Mouse (Mus musculus): ENCODE measurements around the gene Scimp. TPM values are rescaled to one million over a fixed set of nuclear protein-coding genes. Genes with fewer than 3 reads are reported as not detected.

Gene Scimp
- total RNA-seq, 1 experiment = not detected

DNA sequence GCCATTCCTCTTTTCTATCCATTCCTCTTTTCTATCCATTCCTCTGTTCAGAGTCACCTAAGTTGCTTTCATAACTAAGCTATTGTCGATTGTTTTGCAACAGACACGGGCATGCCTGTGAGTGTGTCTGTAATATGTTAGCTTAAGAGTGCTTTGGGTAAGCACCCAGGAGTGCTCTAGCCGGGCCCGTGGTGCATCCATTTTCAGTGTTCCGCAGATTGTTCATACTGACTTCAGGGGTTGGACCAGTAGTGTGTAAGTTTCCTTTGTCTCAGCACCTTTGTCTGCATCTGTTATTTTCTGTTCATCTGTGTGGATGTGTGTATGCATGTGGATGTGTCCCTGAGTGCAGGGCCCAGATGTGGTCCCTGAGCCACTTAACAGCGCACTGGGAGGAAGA is 34.8 kb downstream of the Scimp start:
- in situ Hi-C loops (cut with MboI; ENCODE audit: low sequenced_read_pairs in 2 of 2, unreplicated experiment in 2 of 2) = no loop called here
- Histone ChIP-seq H3K4me3 (ENCODE audit: insufficient read depth in 1 of 2, low read depth in 1 of 2, low read length in 2 of 2, poor library complexity in 1 of 2, severe bottlenecking in 1 of 2) (no peak overlapping the region), H3K9ac (ENCODE audit: insufficient read depth, low read depth, low read length, poor library complexity, severe bottlenecking) (no peak overlapping the region), H3K36me3 (ENCODE audit: control insufficient read depth, insufficient read depth, low read length, poor library complexity, severe bottlenecking) (no peaks in the 10 kb centered on the region), H3K9me3 (ENCODE audit: control insufficient read depth, insufficient read depth, low read depth, low read length) (no peaks in the 10 kb centered on the region), H3K4me1 (ENCODE audit: control insufficient read depth in 2 of 2, insufficient read depth in 2 of 2, low read length in 2 of 2, poor library complexity in 1 of 2) (peaks cover 3 to 6% of the 10 kb centered on the region in 2 experiments; a peak in 1 of 4 replicates), H3K27ac (ENCODE audit: insufficient read depth, low read depth, low read length, poor library complexity, severe bottlenecking) (no peak overlapping the region)
- TF ChIP-seq HCFC1 (IDR thresholded peaks at IDR 0.05; ENCODE audit: borderline replicate concordance, insufficient read depth, low read length) (no peak), MAFK (IDR thresholded peaks at IDR 0.05; ENCODE audit: insufficient read depth, low read depth, low read length) (no peak), ZNF384 (IDR thresholded peaks at IDR 0.05; ENCODE audit: low read depth, low read length) (no peak), ZC3H11A (IDR thresholded peaks at IDR 0.05; ENCODE audit: borderline replicate concordance, low read depth, low read length) (no peak), CHD2 (IDR thresholded peaks at IDR 0.05; ENCODE audit: low read depth, low read length) (no peak)
- DNase-seq (ENCODE audit: low read depth, low spot score) = no peak

GRCm38 (mm10) chr11:70776830-70777571 is 35.4 kb downstream of the Scimp start:
- no peak for DNase-seq (ENCODE audit: low read depth, low spot score)
- TF ChIP-seq ZC3H11A (IDR thresholded peaks at IDR 0.05; ENCODE audit: borderline replicate concordance, low read depth, low read length) = peak; percentile 89
- no peak for TF ChIP-seq MAFK (IDR thresholded peaks at IDR 0.05; ENCODE audit: insufficient read depth, low read depth, low read length)
- Histone ChIP-seq H3K4me3 (ENCODE audit: insufficient read depth in 1 of 2, low read depth in 1 of 2, low read length in 2 of 2, poor library complexity in 1 of 2, severe bottlenecking in 1 of 2) (no peak overlapping the region; a peak in 1 of 4 replicates), H3K9me3 (ENCODE audit: control insufficient read depth, insufficient read depth, low read depth, low read length) (no peaks in the 10 kb centered on the region), H3K36me3 (ENCODE audit: control insufficient read depth, insufficient read depth, low read length, poor library complexity, severe bottlenecking) (no peaks in the 10 kb centered on the region), H3K9ac (ENCODE audit: insufficient read depth, low read depth, low read length, poor library complexity, severe bottlenecking) (0 out of 2 replicates have a peak overlapping the region, but pooled peaks have one; percentile 38), H3K4me1 (ENCODE audit: control insufficient read depth in 2 of 2, insufficient read depth in 2 of 2, low read length in 2 of 2, poor library complexity in 1 of 2) (peaks cover 3 to 6% of the 10 kb centered on the region in 2 experiments; a peak in 1 of 4 replicates), H3K27ac (ENCODE audit: insufficient read depth, low read depth, low read length, poor library complexity, severe bottlenecking) (no peak overlapping the region)
- in situ Hi-C loops (cut with MboI; ENCODE audit: low sequenced_read_pairs in 2 of 2, unreplicated experiment in 2 of 2) = no loop called here

DNA sequence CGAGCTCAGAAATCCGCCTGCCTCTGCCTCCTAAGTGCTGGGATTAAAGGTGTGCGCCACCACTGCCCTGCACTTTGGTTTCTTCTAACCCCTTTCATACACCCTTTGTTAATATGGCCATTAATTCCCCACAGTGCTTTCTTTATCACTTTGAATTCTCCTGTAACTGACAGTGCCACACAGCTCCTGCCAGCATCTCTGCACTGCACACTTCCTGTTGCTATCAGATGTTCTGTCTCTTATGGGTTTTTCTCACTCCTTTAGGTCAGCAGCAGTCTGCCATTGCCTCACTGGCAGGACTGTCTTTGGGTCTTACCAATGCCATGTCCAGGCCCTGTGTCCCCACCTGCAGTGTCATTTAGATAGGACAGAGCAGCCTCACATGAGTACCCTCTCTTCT is 41.6 kb downstream of the Scimp start:
- TF ChIP-seq ZNF384 (IDR thresholded peaks at IDR 0.05; ENCODE audit: low read depth, low read length) = no peak
- no peak for TF ChIP-seq ZC3H11A (IDR thresholded peaks at IDR 0.05; ENCODE audit: borderline replicate concordance, low read depth, low read length)
- no peak for TF ChIP-seq CHD2 (IDR thresholded peaks at IDR 0.05; ENCODE audit: low read depth, low read length)
- TF ChIP-seq HCFC1 (IDR thresholded peaks at IDR 0.05; ENCODE audit: borderline replicate concordance, insufficient read depth, low read length) = no peak
- TF ChIP-seq MAFK (IDR thresholded peaks at IDR 0.05; ENCODE audit: insufficient read depth, low read depth, low read length) = no peak
- no peak for DNase-seq (ENCODE audit: low read depth, low spot score)
- H3K27ac ChIP-seq (ENCODE audit: insufficient read depth, low read depth, low read length, poor library complexity, severe bottlenecking) = no peak overlapping the region
- no peak overlapping the region for H3K9ac ChIP-seq (ENCODE audit: insufficient read depth, low read depth, low read length, poor library complexity, severe bottlenecking)
- 0 out of 4 replicates have a peak, but pooled peaks cover 0 to 2% of the 10 kb centered on the region in 2 experiments for H3K4me1 ChIP-seq (ENCODE audit: control insufficient read depth in 2 of 2, insufficient read depth in 2 of 2, low read length in 2 of 2, poor library complexity in 1 of 2)
- no peaks in the 10 kb centered on the region for H3K36me3 ChIP-seq (ENCODE audit: control insufficient read depth, insufficient read depth, low read length, poor library complexity, severe bottlenecking)
- in situ Hi-C loops (cut with MboI; ENCODE audit: low sequenced_read_pairs in 2 of 2, unreplicated experiment in 2 of 2) = no loop called here
- H3K9me3 ChIP-seq (ENCODE audit: control insufficient read depth, insufficient read depth, low read depth, low read length) = no peaks in the 10 kb centered on the region
- H3K4me3 ChIP-seq (ENCODE audit: insufficient read depth in 1 of 2, low read depth in 1 of 2, low read length in 2 of 2, poor library complexity in 1 of 2, severe bottlenecking in 1 of 2) = no peak overlapping the region

- no peaks in the 10 kb centered on the region for H3K36me3 ChIP-seq (ENCODE audit: control insufficient read depth, insufficient read depth, low read length, poor library complexity, severe bottlenecking)
- no peak for TF ChIP-seq HCFC1 (IDR thresholded peaks at IDR 0.05; ENCODE audit: borderline replicate concordance, insufficient read depth, low read length)
- in situ Hi-C loops (cut with MboI; ENCODE audit: low sequenced_read_pairs in 2 of 2, unreplicated experiment in 2 of 2) = no loop called here
- no peak overlapping the region for H3K4me3 ChIP-seq (ENCODE audit: insufficient read depth in 1 of 2, low read depth in 1 of 2, low read length in 2 of 2, poor library complexity in 1 of 2, severe bottlenecking in 1 of 2)
- no peaks in the 10 kb centered on the region for H3K9me3 ChIP-seq (ENCODE audit: control insufficient read depth, insufficient read depth, low read depth, low read length)
- H3K4me1 ChIP-seq (ENCODE audit: control insufficient read depth in 2 of 2, insufficient read depth in 2 of 2, low read length in 2 of 2, poor library complexity in 1 of 2) = 0 out of 4 replicates have a peak, but pooled peaks cover 0 to 3% of the 10 kb centered on the region in 2 experiments
- no peak overlapping the region for H3K27ac ChIP-seq (ENCODE audit: insufficient read depth, low read depth, low read length, poor library complexity, severe bottlenecking)
- DNase-seq (ENCODE audit: low read depth, low spot score) = no peak
- H3K9ac ChIP-seq (ENCODE audit: insufficient read depth, low read depth, low read length, poor library complexity, severe bottlenecking) = no peak overlapping the region
These were observed 46.5 kb downstream of the Scimp start for GRCm38 (mm10) chr11:70765776-70766445.
